Mouse (Mus musculus) neural tube, embryonic 13.5 days (tissue): ENCODE measurements around the gene Sema7a. TPM values are rescaled to one million over a fixed set of nuclear protein-coding genes. Genes with fewer than 3 reads are reported as not detected.

ENCODE experiments used
- ATAC-seq: fragments of 200-750 bp; cut with Nextera tagmentation; 2 replicates; pipeline ENCODE4 v1.8.0; 2017; ENCODE audit warnings: low read depth, mild to moderate bottlenecking, moderate TSS enrichment, moderate library complexity
- H3K27ac ChIP-seq: fragments of 300-500 bp; sonication (generic); replicated peaks from 2 replicates; pipeline ENCODE4 v1.5.1; 2015; ENCODE audit warnings: moderate library complexity, mild to moderate bottlenecking, inconsistent platforms
- H3K27me3 ChIP-seq: fragments of 300-500 bp; sonication (generic); 2 replicates; pipeline ENCODE4 v1.6.1; 2015; ENCODE audit warnings: mild to moderate bottlenecking, inconsistent platforms
- H3K36me3 ChIP-seq: fragments of 300-500 bp; sonication (generic); 2 replicates; pipeline ENCODE4 v1.6.1; 2015; ENCODE audit warnings: mild to moderate bottlenecking, inconsistent platforms
- H3K4me1 ChIP-seq: fragments of 300-500 bp; sonication (generic); replicated peaks from 2 replicates; pipeline ENCODE4 v1.6.1; 2015; ENCODE audit warnings: inconsistent platforms
- H3K4me2 ChIP-seq: fragments of 300-500 bp; sonication (generic); 2 replicates; pipeline ENCODE4 v1.6.1; 2015; ENCODE audit warnings: inconsistent platforms, mild to moderate bottlenecking, moderate library complexity
- H3K4me3 ChIP-seq: fragments of 300-500 bp; sonication (generic); 2 replicates; pipeline ENCODE4 v1.5.1; 2015; ENCODE audit warnings: mild to moderate bottlenecking, inconsistent platforms
- H3K9ac ChIP-seq: fragments of 300-500 bp; sonication (generic); 2 replicates; pipeline ENCODE4 v1.6.1; 2015; ENCODE audit warnings: moderate library complexity, mild to moderate bottlenecking, inconsistent platforms
- H3K9me3 ChIP-seq: fragments of 300-500 bp; sonication (generic); 2 replicates; pipeline ENCODE4 v1.6.1; 2016; ENCODE audit warnings: inconsistent platforms
- WGBS: fragments of 180-500 bp; shearing (Covaris S2); methylation state at CpG from one replicate; pipeline ENCODE4 v1.1.7; 2015; 5-methylcytosine and 5-hydroxymethylcytosine counted together
- polyA plus RNA-seq: library from polyadenylated mRNA; unstranded; fragments of >200 nt; fragmentation: Nextera tagmentation; extraction: Ambion mirVana; gene quantifications from 2 replicates; pipeline ENCODE4 v1.2.1, GENCODE M21; 2015

Sema7a gene
- polyA plus RNA-seq, 1 experiment from 2014 or later: 1.8 TPM

DNA sequence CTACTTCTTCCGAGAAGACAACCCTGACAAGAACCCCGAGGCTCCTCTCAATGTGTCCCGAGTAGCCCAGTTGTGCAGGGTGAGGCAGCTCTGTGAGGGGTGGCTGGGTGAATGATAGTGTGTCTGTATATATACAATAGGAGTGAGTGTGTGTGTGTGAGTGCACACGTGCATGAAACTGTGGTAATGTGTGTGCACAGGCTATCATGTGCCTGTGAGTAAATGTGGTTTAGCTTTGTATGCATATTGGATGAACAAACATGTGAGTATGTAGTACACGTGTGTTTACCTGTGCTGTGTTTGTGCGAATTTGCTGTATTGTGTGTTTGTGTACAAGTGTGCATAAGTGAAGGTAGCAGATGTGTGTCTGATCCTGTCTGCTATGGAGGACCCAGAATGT lies 15.9 kb downstream of the Sema7a start:
- no peak overlapping the region for H3K4me3 ChIP-seq
- WGBS: 91% methylated on average over 6 of the region's 6 CpGs
- H3K9me3 ChIP-seq: no peaks in the 10 kb centered on the region
- H3K9ac ChIP-seq: no peak overlapping the region
- peaks cover 63% of the 10 kb centered on the region for H3K36me3 ChIP-seq
- H3K27me3 ChIP-seq: no peaks in the 10 kb centered on the region
- no peak overlapping the region for H3K4me2 ChIP-seq
- ATAC-seq: no peak
- peaks cover 19% of the 10 kb centered on the region for H3K4me1 ChIP-seq
- no peak overlapping the region for H3K27ac ChIP-seq

DNA sequence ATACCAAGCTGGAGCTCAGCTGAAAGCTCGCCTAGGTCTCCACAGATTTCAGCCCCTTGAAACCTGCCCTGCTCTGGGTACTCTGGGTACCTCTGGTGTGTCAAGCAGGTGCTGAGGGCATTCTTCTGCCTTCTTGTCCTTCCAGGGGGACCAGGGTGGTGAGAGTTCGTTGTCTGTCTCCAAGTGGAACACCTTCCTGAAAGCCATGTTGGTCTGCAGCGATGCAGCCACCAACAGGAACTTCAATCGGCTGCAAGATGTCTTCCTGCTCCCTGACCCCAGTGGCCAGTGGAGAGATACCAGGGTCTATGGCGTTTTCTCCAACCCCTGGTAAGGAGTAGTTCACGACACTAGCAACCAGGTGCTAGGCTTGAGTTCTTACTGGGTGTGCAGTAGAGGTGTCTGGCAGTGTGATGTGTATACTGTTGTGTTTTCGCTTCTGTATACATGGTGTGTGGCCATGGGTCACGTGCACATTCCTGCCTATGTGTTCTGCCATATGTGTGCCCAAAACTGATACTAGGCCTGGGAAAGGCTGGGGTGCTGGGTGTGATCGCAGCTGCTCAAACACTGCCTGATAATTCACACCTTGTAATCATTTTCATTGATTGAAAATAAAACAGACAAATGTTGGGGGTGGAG lies 16.4 kb downstream of the Sema7a start:
- H3K4me1 ChIP-seq: peaks cover 14% of the 10 kb centered on the region
- no peak overlapping the region for H3K9ac ChIP-seq
- H3K36me3 ChIP-seq: peaks cover 69% of the 10 kb centered on the region
- H3K27me3 ChIP-seq: no peaks in the 10 kb centered on the region
- no peak for ATAC-seq
- no peak overlapping the region for H3K27ac ChIP-seq
- 90% methylated on average over 9 of the region's 9 CpGs for WGBS
- H3K4me2 ChIP-seq: no peak overlapping the region
- H3K9me3 ChIP-seq: no peaks in the 10 kb centered on the region
- H3K4me3 ChIP-seq: no peak overlapping the region

DNA sequence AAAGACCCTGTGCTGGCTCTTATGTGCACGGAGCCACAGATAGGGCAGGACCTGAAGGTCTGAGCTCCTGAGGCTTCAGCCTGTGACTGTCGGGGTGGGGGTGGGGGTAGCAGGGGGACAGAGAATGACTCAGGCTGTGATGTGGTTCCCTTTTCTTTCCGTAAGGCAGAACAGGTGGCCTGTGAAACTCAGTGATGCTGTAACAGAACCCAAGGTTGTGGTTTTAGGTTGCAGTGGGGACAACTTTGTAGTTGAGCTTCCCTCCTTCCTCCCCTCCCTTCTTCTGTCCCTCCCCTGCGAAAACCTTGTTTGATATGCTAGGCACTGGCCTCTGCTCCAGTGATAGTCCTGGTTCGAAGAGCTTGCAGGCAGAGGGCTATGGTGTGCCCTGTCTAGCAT lies 16.9 kb downstream of the Sema7a start:
- H3K27me3 ChIP-seq: no peaks in the 10 kb centered on the region
- no peak overlapping the region for H3K27ac ChIP-seq
- no peaks in the 10 kb centered on the region for H3K9me3 ChIP-seq
- no peak overlapping the region for H3K4me2 ChIP-seq
- no peak overlapping the region for H3K9ac ChIP-seq
- 87% methylated on average over 5 of the region's 5 CpGs for WGBS
- H3K36me3 ChIP-seq: peaks cover 74% of the 10 kb centered on the region
- no peak overlapping the region for H3K4me3 ChIP-seq
- peaks cover 9% of the 10 kb centered on the region for H3K4me1 ChIP-seq
- no peak for ATAC-seq

DNA sequence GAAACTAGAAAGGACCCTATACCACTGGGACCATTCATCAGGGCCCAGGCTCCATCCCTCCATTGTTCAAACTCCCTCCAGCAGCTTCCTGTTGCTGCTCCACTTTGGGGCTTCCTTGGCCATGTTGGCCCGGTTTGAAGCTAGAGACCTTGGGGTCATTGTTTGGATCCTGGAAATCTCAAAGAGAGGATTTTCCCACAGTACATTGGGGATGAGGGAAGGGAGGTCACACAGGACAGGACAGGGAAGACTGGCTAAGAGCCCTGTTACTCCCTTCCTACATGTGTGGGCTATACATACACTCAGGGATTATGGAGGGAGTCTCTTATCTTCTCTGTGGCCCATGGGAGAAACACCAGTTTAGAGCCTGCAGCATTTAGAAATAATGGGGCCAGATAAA lies 18.7 kb downstream of the Sema7a start:
- H3K9me3 ChIP-seq: no peaks in the 10 kb centered on the region
- H3K27me3 ChIP-seq: no peaks in the 10 kb centered on the region
- no peaks in the 10 kb centered on the region; the same call in 1 of the 2 replicates for H3K4me1 ChIP-seq
- no peak overlapping the region for H3K9ac ChIP-seq
- no peak overlapping the region for H3K27ac ChIP-seq
- H3K4me2 ChIP-seq: no peak overlapping the region
- no peak overlapping the region for H3K4me3 ChIP-seq
- WGBS: 90% methylated on average over 1 of the region's 1 CpGs
- no peak for ATAC-seq
- peaks cover 77% of the 10 kb centered on the region for H3K36me3 ChIP-seq

DNA sequence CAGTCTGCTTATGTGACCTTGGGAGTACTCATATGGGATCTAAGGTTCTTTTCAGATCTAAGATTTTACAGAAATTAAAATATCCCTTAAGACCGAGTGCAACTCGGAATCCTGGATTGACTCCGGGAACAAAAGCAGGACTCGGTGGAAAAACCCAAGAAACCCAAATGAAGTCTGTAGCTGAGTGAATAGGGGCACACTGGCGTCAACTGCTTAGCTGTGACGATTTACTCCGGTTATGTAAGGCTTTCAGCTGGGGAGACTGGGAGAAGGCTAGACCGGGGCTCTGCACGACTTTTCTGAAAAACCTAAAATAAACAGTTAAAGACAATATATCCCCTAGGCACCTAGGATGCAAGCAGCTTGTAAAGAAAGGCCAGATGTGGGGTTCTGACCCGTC lies 19.5 kb downstream of the Sema7a start:
- Histone ChIP-seq H3K27ac (no peak overlapping the region), H3K9ac (no peak overlapping the region), H3K4me3 (no peak overlapping the region), H3K9me3 (no peaks in the 10 kb centered on the region), H3K4me1 (no peaks in the 10 kb centered on the region; the same call in 1 of the 2 replicates), H3K36me3 (peaks cover 77% of the 10 kb centered on the region), H3K4me2 (no peak overlapping the region), H3K27me3 (no peaks in the 10 kb centered on the region)
- WGBS: 73% methylated on average over 10 of the region's 10 CpGs
- ATAC-seq: no peak

- Histone ChIP-seq H3K4me1 (no peaks in the 10 kb centered on the region; the same call in 1 of the 2 replicates), H3K4me2 (no peak overlapping the region), H3K27me3 (no peaks in the 10 kb centered on the region), H3K4me3 (no peak overlapping the region), H3K9me3 (no peaks in the 10 kb centered on the region), H3K27ac (no peak overlapping the region), H3K9ac (no peak overlapping the region), H3K36me3 (peaks cover 69% of the 10 kb centered on the region)
- no peak for ATAC-seq
- WGBS: 90% methylated on average over 17 of the region's 17 CpGs
These were observed 20.3 kb downstream of the Sema7a start for GRCm38 (mm10) chr9:57959886-57960866.

DNA sequence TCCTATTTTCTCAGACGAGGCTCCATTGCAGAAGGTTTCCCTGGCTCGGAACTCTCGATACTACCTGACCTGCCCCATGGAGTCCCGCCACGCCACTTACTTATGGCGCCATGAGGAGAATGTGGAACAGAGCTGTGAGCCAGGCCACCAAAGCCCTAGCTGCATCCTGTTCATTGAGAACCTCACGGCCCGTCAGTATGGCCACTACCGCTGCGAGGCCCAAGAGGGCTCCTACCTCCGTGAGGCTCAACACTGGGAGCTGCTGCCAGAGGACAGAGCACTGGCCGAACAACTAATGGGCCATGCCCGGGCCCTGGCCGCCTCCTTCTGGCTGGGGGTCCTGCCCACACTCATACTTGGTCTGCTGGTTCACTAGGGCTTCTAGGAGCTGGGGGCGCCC lies 21.3 kb downstream of the Sema7a start:
- 90% methylated on average over 15 of the region's 15 CpGs for WGBS
- ATAC-seq: no peak
- H3K4me3 ChIP-seq: no peak overlapping the region
- H3K4me1 ChIP-seq: no peaks in the 10 kb centered on the region; the same call in 1 of the 2 replicates
- no peak overlapping the region for H3K9ac ChIP-seq
- H3K27me3 ChIP-seq: no peaks in the 10 kb centered on the region
- H3K27ac ChIP-seq: no peak overlapping the region
- H3K4me2 ChIP-seq: no peak overlapping the region
- H3K9me3 ChIP-seq: no peaks in the 10 kb centered on the region
- peaks cover 59% of the 10 kb centered on the region for H3K36me3 ChIP-seq

GRCm38 (mm10) chr9:57961863-57962778 lies 22.2 kb downstream of the Sema7a start:
- no peaks in the 10 kb centered on the region for H3K27me3 ChIP-seq
- no peaks in the 10 kb centered on the region for H3K9me3 ChIP-seq
- H3K9ac ChIP-seq: no peak overlapping the region
- H3K36me3 ChIP-seq: peaks cover 50% of the 10 kb centered on the region
- H3K4me3 ChIP-seq: no peak overlapping the region
- no peak overlapping the region for H3K27ac ChIP-seq
- H3K4me1 ChIP-seq: no peaks in the 10 kb centered on the region; the same call in 1 of the 2 replicates
- H3K4me2 ChIP-seq: no peak overlapping the region
- no peak; the same call in 1 of the 2 replicates for ATAC-seq
- 74% methylated on average over 17 of the region's 17 CpGs for WGBS

GRCm38 (mm10) chr9:57963249-57963997 lies 23.5 kb downstream of the Sema7a start:
- 88% methylated on average over 4 of the region's 4 CpGs for WGBS
- H3K9me3 ChIP-seq: no peaks in the 10 kb centered on the region
- no peak overlapping the region for H3K27ac ChIP-seq
- H3K4me3 ChIP-seq: no peak overlapping the region
- H3K4me1 ChIP-seq: no peaks in the 10 kb centered on the region; the same call in 1 of the 2 replicates
- H3K4me2 ChIP-seq: no peak overlapping the region
- no peak overlapping the region for H3K9ac ChIP-seq
- H3K36me3 ChIP-seq: peaks cover 37% of the 10 kb centered on the region
- ATAC-seq: no peak
- H3K27me3 ChIP-seq: no peaks in the 10 kb centered on the region

- WGBS: 85% methylated on average over 5 of the region's 5 CpGs
- Histone ChIP-seq H3K4me3 (no peak overlapping the region), H3K4me2 (no peak overlapping the region), H3K9me3 (no peaks in the 10 kb centered on the region), H3K9ac (no peak overlapping the region), H3K27me3 (no peaks in the 10 kb centered on the region), H3K27ac (no peak overlapping the region), H3K36me3 (peaks cover 31% of the 10 kb centered on the region), H3K4me1 (no peaks in the 10 kb centered on the region; the same call in 1 of the 2 replicates)
- no peak for ATAC-seq
These were observed 24.1 kb downstream of the Sema7a start for GRCm38 (mm10) chr9:57963998-57964395.
